Mouse (Mus musculus): ENCODE results near the gene Cog6. TPM values are rescaled to one million over a fixed set of nuclear protein-coding genes. Genes with fewer than 3 reads are reported as not detected.

Cog6 gene
- polyA plus RNA-seq, 1 experiment from 2014 or later, result 23.6 TPM

DNA sequence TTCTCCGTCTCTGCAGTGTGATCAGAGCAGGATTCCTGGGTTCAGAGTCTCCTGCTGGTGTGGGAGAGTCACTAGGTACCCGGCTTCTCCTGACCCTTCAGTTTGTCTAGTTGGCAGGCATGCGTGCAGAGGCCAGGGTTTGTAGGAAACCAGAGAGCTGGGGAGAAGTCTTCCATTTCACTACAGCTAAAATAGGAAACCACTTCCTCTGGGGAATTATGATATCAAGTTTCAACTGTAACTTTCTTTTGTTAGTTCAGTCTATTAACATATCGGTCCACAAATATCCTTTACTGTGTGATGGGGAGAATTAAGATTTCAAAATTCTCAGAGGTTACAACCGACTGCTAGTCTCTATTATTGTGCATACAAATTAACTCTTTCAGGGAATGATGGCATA is 19.0 kb upstream of the Cog6 start:
- no peak for ATAC-seq
- H3K36me3 ChIP-seq (ENCODE audit: control insufficient read depth, insufficient read depth), result no peaks in the 10 kb centered on the region
- 72% methylated on average over 5 of the region's 5 CpGs for WGBS

DNA sequence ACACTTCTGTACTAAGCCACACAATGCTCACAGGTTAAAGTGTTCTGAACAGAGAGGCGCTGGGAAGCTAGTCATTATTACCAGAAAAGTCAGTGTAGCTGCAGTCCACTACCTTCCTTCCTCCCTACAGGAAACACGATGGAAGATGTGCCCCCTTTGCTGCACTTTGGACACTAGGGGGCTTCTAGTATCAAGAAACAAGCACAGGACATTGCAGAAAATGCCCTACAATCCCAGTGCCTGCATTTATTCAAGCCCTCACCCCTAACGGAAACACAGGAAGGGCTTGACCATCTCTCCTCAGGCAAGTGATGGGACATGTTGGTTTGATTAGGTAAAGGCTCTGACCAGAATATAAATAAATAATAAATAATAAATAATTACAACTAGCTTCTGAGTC is 16.4 kb upstream of the Cog6 start:
- TF ChIP-seq CTCF (IDR thresholded peaks at IDR 0.05; ENCODE audit: low read depth), result peak; percentile 74
- Histone ChIP-seq H3K27ac (ENCODE audit: low read depth, low read length) (no peak overlapping the region), H3K4me1 (replicated peaks; ENCODE audit: control insufficient read depth, insufficient read depth, low read length) (no peaks in the 10 kb centered on the region), H3K4me2 (replicated peaks; ENCODE audit: low read depth) (no peak overlapping the region), H3K36me3 (ENCODE audit: control insufficient read depth, insufficient read depth) (no peaks in the 10 kb centered on the region), H3K9me3 (ENCODE audit: control insufficient read depth) (no peaks in the 10 kb centered on the region), H3K27me3 (replicated peaks; ENCODE audit: control insufficient read depth, insufficient read depth, low read length) (no peaks in the 10 kb centered on the region), H3K4me3 (ENCODE audit: low read depth, low read length) (no peak overlapping the region), H3K9ac (ENCODE audit: low read depth, low read length) (no peak overlapping the region)
- whole genome bisulfite sequencing, result 27% methylated on average over 3 of the region's 3 CpGs
- ATAC-seq, result no peak

More for the DNA sequence above, 19.0 kb upstream of the Cog6 start:
- H3K9me3 ChIP-seq (ENCODE audit: control insufficient read depth), result no peaks in the 10 kb centered on the region
- no peak overlapping the region for H3K4me3 ChIP-seq (ENCODE audit: low read depth, low read length)
- no peaks in the 10 kb centered on the region for H3K4me1 ChIP-seq (replicated peaks; ENCODE audit: control insufficient read depth, insufficient read depth, low read length)
- peaks cover 7% of the 10 kb centered on the region; the same call in 1 of the 2 replicates for H3K27me3 ChIP-seq (replicated peaks; ENCODE audit: control insufficient read depth, insufficient read depth, low read length)
- TF ChIP-seq CTCF (IDR thresholded peaks at IDR 0.05; ENCODE audit: low read depth), result no peak
- H3K9ac ChIP-seq (ENCODE audit: low read depth, low read length), result no peak overlapping the region
- no peak overlapping the region for H3K27ac ChIP-seq (ENCODE audit: low read depth, low read length)
- no peak overlapping the region for H3K4me2 ChIP-seq (replicated peaks; ENCODE audit: low read depth)

GRCm38 (mm10) chr3:53032432-53032831 is 15.4 kb upstream of the Cog6 start:
- 22% methylated on average over 5 of the region's 5 CpGs for WGBS
- Histone ChIP-seq H3K4me1 (replicated peaks; ENCODE audit: control insufficient read depth, insufficient read depth, low read length) (no peaks in the 10 kb centered on the region), H3K4me3 (ENCODE audit: low read depth, low read length) (no peak overlapping the region), H3K27me3 (replicated peaks; ENCODE audit: control insufficient read depth, insufficient read depth, low read length) (no peaks in the 10 kb centered on the region), H3K4me2 (replicated peaks; ENCODE audit: low read depth) (no peak overlapping the region), H3K27ac (ENCODE audit: low read depth, low read length) (no peak overlapping the region), H3K9me3 (ENCODE audit: control insufficient read depth) (no peaks in the 10 kb centered on the region), H3K36me3 (ENCODE audit: control insufficient read depth, insufficient read depth) (no peaks in the 10 kb centered on the region), H3K9ac (ENCODE audit: low read depth, low read length) (no peak overlapping the region)
- no peak for ATAC-seq
- TF ChIP-seq CTCF (IDR thresholded peaks at IDR 0.05; ENCODE audit: low read depth), result no peak

DNA sequence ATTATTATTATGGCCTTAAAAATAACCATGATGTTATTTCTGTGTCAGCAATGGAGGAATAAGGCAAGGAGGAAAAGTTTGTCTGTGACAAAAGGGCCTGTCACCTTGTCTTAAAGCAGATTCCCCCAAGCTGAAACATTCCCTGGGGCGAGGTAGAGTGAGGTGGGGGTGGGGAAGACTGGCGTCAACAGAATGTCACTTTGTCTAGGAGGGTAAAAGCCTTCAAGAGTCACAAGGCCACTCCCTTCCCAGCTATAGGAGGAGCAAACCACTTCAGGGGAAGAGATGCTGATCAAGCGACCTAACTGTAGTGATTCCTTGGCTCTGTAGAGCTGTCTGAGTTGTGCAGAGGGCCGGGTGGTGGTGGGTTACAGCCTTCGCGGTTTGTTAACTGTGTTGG is 14.5 kb upstream of the Cog6 start:
- WGBS, result 43% methylated on average over 6 of the region's 6 CpGs
- TF ChIP-seq CTCF (IDR thresholded peaks at IDR 0.05; ENCODE audit: low read depth), result no peak
- Histone ChIP-seq H3K4me1 (replicated peaks; ENCODE audit: control insufficient read depth, insufficient read depth, low read length) (no peaks in the 10 kb centered on the region), H3K4me2 (replicated peaks; ENCODE audit: low read depth) (no peak overlapping the region), H3K9me3 (ENCODE audit: control insufficient read depth) (no peaks in the 10 kb centered on the region), H3K27ac (ENCODE audit: low read depth, low read length) (no peak overlapping the region), H3K27me3 (replicated peaks; ENCODE audit: control insufficient read depth, insufficient read depth, low read length) (no peaks in the 10 kb centered on the region), H3K4me3 (ENCODE audit: low read depth, low read length) (no peak overlapping the region), H3K36me3 (ENCODE audit: control insufficient read depth, insufficient read depth) (no peaks in the 10 kb centered on the region), H3K9ac (ENCODE audit: low read depth, low read length) (no peak overlapping the region)
- ATAC-seq, result no peak

DNA sequence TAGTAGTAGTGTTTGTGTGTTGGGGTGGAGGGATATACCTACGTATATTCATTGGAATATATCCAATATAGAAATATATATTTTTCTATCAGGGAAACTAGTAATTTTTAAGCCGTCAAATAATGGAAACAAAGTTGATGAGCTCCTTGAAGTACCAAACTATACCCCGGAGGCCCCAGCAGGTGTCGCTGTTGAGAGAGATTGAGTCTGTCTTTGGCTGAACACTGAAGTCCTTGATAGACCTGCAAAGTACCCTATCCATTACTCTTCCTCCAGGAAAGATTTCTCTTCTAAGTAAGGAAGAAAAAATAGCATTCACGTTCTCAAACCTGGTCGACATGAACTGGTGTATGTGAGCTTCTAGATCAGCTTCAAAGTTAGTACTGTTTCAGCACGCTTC is 12.0 kb upstream of the Cog6 start:
- peak; percentile 80 for TF ChIP-seq CTCF (IDR thresholded peaks at IDR 0.05; ENCODE audit: low read depth)
- H3K36me3 ChIP-seq (ENCODE audit: control insufficient read depth, insufficient read depth), result no peaks in the 10 kb centered on the region
- no peak overlapping the region for H3K4me2 ChIP-seq (replicated peaks; ENCODE audit: low read depth)
- no peak for ATAC-seq
- no peaks in the 10 kb centered on the region for H3K4me1 ChIP-seq (replicated peaks; ENCODE audit: control insufficient read depth, insufficient read depth, low read length)
- 19% methylated on average over 7 of the region's 7 CpGs for WGBS
- H3K9me3 ChIP-seq (ENCODE audit: control insufficient read depth), result no peaks in the 10 kb centered on the region
- H3K9ac ChIP-seq (ENCODE audit: low read depth, low read length), result no peak overlapping the region
- no peaks in the 10 kb centered on the region for H3K27me3 ChIP-seq (replicated peaks; ENCODE audit: control insufficient read depth, insufficient read depth, low read length)
- no peak overlapping the region for H3K4me3 ChIP-seq (ENCODE audit: low read depth, low read length)
- H3K27ac ChIP-seq (ENCODE audit: low read depth, low read length), result no peak overlapping the region

- no peaks in the 10 kb centered on the region for H3K4me1 ChIP-seq (replicated peaks; ENCODE audit: control insufficient read depth, insufficient read depth, low read length)
- no peak overlapping the region for H3K27ac ChIP-seq (ENCODE audit: low read depth, low read length)
- 83% methylated on average over 4 of the region's 4 CpGs for WGBS
- H3K27me3 ChIP-seq (replicated peaks; ENCODE audit: control insufficient read depth, insufficient read depth, low read length), result no peaks in the 10 kb centered on the region
- no peak for ATAC-seq
- H3K4me2 ChIP-seq (replicated peaks; ENCODE audit: low read depth), result no peak overlapping the region
- H3K9ac ChIP-seq (ENCODE audit: low read depth, low read length), result no peak overlapping the region
- no peaks in the 10 kb centered on the region for H3K9me3 ChIP-seq (ENCODE audit: control insufficient read depth)
- TF ChIP-seq CTCF (IDR thresholded peaks at IDR 0.05; ENCODE audit: low read depth), result no peak
- no peak overlapping the region for H3K4me3 ChIP-seq (ENCODE audit: low read depth, low read length)
- H3K36me3 ChIP-seq (ENCODE audit: control insufficient read depth, insufficient read depth), result no peaks in the 10 kb centered on the region
Measured at GRCm38 (mm10) chr3:53027333-53027732, 10.3 kb upstream of the Cog6 start.

DNA sequence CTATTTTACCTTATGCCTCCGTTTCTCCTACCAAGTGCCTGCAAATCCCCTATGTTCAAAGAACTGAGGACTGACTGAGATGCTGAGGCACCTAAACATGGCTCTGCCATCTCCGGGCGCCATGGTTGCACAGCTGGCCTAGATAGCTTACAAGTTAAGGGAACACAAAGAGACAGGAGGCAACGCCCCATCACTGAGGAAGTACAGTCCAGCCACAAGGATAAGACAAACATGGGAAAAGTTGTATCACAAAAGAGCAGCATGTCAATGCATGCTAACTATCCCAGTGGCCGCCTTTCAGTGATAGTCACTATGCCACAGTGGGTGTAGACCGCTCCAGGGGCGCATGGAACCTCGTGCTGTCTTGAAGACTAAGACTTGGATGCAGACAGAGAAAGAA is 9.6 kb downstream of the Cog6 start:
- ATAC-seq, result no peak
- Histone ChIP-seq H3K4me3 (ENCODE audit: low read depth, low read length) (no peak overlapping the region), H3K36me3 (ENCODE audit: control insufficient read depth, insufficient read depth) (peaks cover 40% of the 10 kb centered on the region), H3K9me3 (ENCODE audit: control insufficient read depth) (no peaks in the 10 kb centered on the region), H3K27ac (ENCODE audit: low read depth, low read length) (no peak overlapping the region), H3K9ac (ENCODE audit: low read depth, low read length) (no peak overlapping the region), H3K4me2 (replicated peaks; ENCODE audit: low read depth) (no peak overlapping the region), H3K27me3 (replicated peaks; ENCODE audit: control insufficient read depth, insufficient read depth, low read length) (no peaks in the 10 kb centered on the region), H3K4me1 (replicated peaks; ENCODE audit: control insufficient read depth, insufficient read depth, low read length) (no peaks in the 10 kb centered on the region)
- 92% methylated on average over 8 of the region's 8 CpGs for WGBS
- no peak for TF ChIP-seq CTCF (IDR thresholded peaks at IDR 0.05; ENCODE audit: low read depth)

All from intestine, postnatal 0 days (tissue).